Mouse (Mus musculus) liver, embryonic 12.5 days (tissue): ENCODE measurements at regions not wholly inside any gene's neighbourhood (a gene's known extent, or its start where the extent isn't known, plus 50 kb on each side); places are given as distances from the start of the nearest gene placed in this dataset.

Experiments used
- ATAC-seq: fragments of 200-750 bp; cut with Nextera tagmentation; 2 replicates; pipeline ENCODE4 v1.8.0; 2017; ENCODE audit warnings: moderate number of reproducible peaks, mild to moderate bottlenecking, moderate library complexity
- H3K27ac ChIP-seq: fragments of 300-500 bp; sonication (generic); 2 replicates; pipeline ENCODE4 v1.5.1; 2016; ENCODE audit warnings: mild to moderate bottlenecking
- H3K27me3 ChIP-seq: fragments of 300-500 bp; sonication (generic); replicated peaks from 2 replicates; pipeline ENCODE4 v1.6.1; 2016; ENCODE audit warnings: mild to moderate bottlenecking, moderate library complexity
- H3K36me3 ChIP-seq: fragments of 300-500 bp; sonication (generic); 2 replicates; pipeline ENCODE4 v1.6.1; 2016; ENCODE audit warnings: mild to moderate bottlenecking, moderate library complexity
- H3K4me1 ChIP-seq: fragments of 300-500 bp; sonication (generic); 2 replicates; pipeline ENCODE4 v1.6.1; 2016
- H3K4me2 ChIP-seq: fragments of 300-500 bp; sonication (generic); 2 replicates; pipeline ENCODE4 v1.6.1; 2016; ENCODE audit warnings: mild to moderate bottlenecking, moderate library complexity
- H3K4me3 ChIP-seq: fragments of 300-500 bp; sonication (generic); 2 replicates; pipeline ENCODE4 v1.5.1; 2016; ENCODE audit warnings: mild to moderate bottlenecking, moderate library complexity
- H3K9ac ChIP-seq: fragments of 300-500 bp; sonication (generic); 2 replicates; pipeline ENCODE4 v1.6.1; 2016; ENCODE audit warnings: mild to moderate bottlenecking, moderate library complexity
- H3K9me3 ChIP-seq: fragments of 300-500 bp; sonication (generic); replicated peaks from 2 replicates; pipeline ENCODE4 v1.6.1; 2016; ENCODE audit warnings: mild to moderate bottlenecking, moderate library complexity
- WGBS: fragments of 180-500 bp; shearing (Covaris S2); methylation state at CpG from one replicate; pipeline ENCODE4 v1.1.7; 2016; ENCODE audit not compliant: insufficient replicate concordance; 5-methylcytosine and 5-hydroxymethylcytosine counted together

- ATAC-seq, result no peak
- Histone ChIP-seq H3K27ac (no peak overlapping the region), H3K4me1 (no peaks in the 10 kb centered on the region), H3K9ac (no peak overlapping the region), H3K27me3 (no peaks in the 10 kb centered on the region), H3K4me2 (no peak overlapping the region), H3K4me3 (no peak overlapping the region), H3K36me3 (no peaks in the 10 kb centered on the region), H3K9me3 (no peaks in the 10 kb centered on the region)
- 61% methylated on average over 5 of the region's 5 CpGs for WGBS
Observed at GRCm38 (mm10) chr16:42591530-42591929, 251.1 kb upstream of the Gap43 start.

- H3K27me3 ChIP-seq, result no peaks in the 10 kb centered on the region
- no peaks in the 10 kb centered on the region for H3K4me1 ChIP-seq
- H3K9ac ChIP-seq, result no peak overlapping the region
- H3K36me3 ChIP-seq, result no peaks in the 10 kb centered on the region
- H3K27ac ChIP-seq, result no peak overlapping the region
- H3K4me3 ChIP-seq, result no peak overlapping the region
- ATAC-seq, result no peak
- no peak overlapping the region for H3K4me2 ChIP-seq
- no peaks in the 10 kb centered on the region for H3K9me3 ChIP-seq
Observed at GRCm38 (mm10) chr16:42586196-42586595, 245.7 kb upstream of the Gap43 start.

GRCm38 (mm10) chr16:42575517-42575946 is 235.1 kb upstream of the Gap43 start:
- 11% methylated on average over 7 of the region's 7 CpGs for WGBS
- Histone ChIP-seq H3K36me3 (no peaks in the 10 kb centered on the region), H3K4me2 (no peak overlapping the region), H3K9ac (no peak overlapping the region), H3K9me3 (no peaks in the 10 kb centered on the region), H3K27me3 (no peaks in the 10 kb centered on the region), H3K4me3 (no peak overlapping the region), H3K4me1 (no peaks in the 10 kb centered on the region), H3K27ac (no peak overlapping the region)
- no peak for ATAC-seq

- H3K27me3 ChIP-seq, result no peaks in the 10 kb centered on the region
- H3K4me3 ChIP-seq, result no peak overlapping the region
- no peak for ATAC-seq
- no peaks in the 10 kb centered on the region for H3K4me1 ChIP-seq
- H3K4me2 ChIP-seq, result no peak overlapping the region
- no peak overlapping the region for H3K9ac ChIP-seq
- WGBS, result 30% methylated on average over 1 of the region's 1 CpGs
- no peaks in the 10 kb centered on the region for H3K36me3 ChIP-seq
- H3K9me3 ChIP-seq, result no peaks in the 10 kb centered on the region
- H3K27ac ChIP-seq, result no peak overlapping the region
Observed at GRCm38 (mm10) chr16:42574978-42575377, 234.5 kb upstream of the Gap43 start.

GRCm38 (mm10) chr16:42570246-42570996 is 230.0 kb upstream of the Gap43 start:
- H3K36me3 ChIP-seq, result no peaks in the 10 kb centered on the region

GRCm38 (mm10) chr16:42569335-42569734 is 228.9 kb upstream of the Gap43 start:
- Histone ChIP-seq H3K9ac (no peak overlapping the region), H3K4me2 (no peak overlapping the region), H3K36me3 (no peaks in the 10 kb centered on the region), H3K9me3 (no peaks in the 10 kb centered on the region), H3K4me3 (no peak overlapping the region), H3K27ac (no peak overlapping the region), H3K4me1 (no peaks in the 10 kb centered on the region), H3K27me3 (no peaks in the 10 kb centered on the region)
- ATAC-seq, result no peak
- WGBS, result 60% methylated on average over 2 of the region's 2 CpGs

More at GRCm38 (mm10) chr16:42570246-42570996, 230.0 kb upstream of the Gap43 start:
- WGBS, result 61% methylated on average over 6 of the region's 6 CpGs
- Histone ChIP-seq H3K4me3 (no peak overlapping the region), H3K9me3 (no peaks in the 10 kb centered on the region), H3K9ac (no peak overlapping the region), H3K4me2 (no peak overlapping the region), H3K27me3 (no peaks in the 10 kb centered on the region), H3K4me1 (no peaks in the 10 kb centered on the region), H3K27ac (no peak overlapping the region)
- no peak for ATAC-seq

- Histone ChIP-seq H3K4me1 (no peaks in the 10 kb centered on the region), H3K9ac (no peak overlapping the region), H3K4me3 (no peak overlapping the region), H3K27ac (no peak overlapping the region), H3K4me2 (no peak overlapping the region), H3K9me3 (no peaks in the 10 kb centered on the region), H3K27me3 (no peaks in the 10 kb centered on the region), H3K36me3 (no peaks in the 10 kb centered on the region)
- 30% methylated on average over 1 of the region's 1 CpGs for WGBS
- no peak for ATAC-seq
Observed at GRCm38 (mm10) chr16:42549591-42549990, 209.1 kb upstream of the Gap43 start.

GRCm38 (mm10) chr16:42546229-42547163 is 206.0 kb upstream of the Gap43 start:
- Histone ChIP-seq H3K9me3 (no peaks in the 10 kb centered on the region), H3K9ac (no peak overlapping the region), H3K36me3 (no peaks in the 10 kb centered on the region), H3K4me2 (no peak overlapping the region), H3K27me3 (no peaks in the 10 kb centered on the region), H3K4me3 (no peak overlapping the region), H3K4me1 (no peaks in the 10 kb centered on the region), H3K27ac (no peak overlapping the region)
- no peak for ATAC-seq
- 60% methylated on average over 14 of the region's 14 CpGs for WGBS

GRCm38 (mm10) chr16:42517321-42517720 is 176.9 kb upstream of the Gap43 start:
- Histone ChIP-seq H3K9ac (no peak overlapping the region), H3K4me1 (no peaks in the 10 kb centered on the region), H3K9me3 (no peaks in the 10 kb centered on the region), H3K27me3 (no peaks in the 10 kb centered on the region), H3K4me2 (no peak overlapping the region), H3K27ac (no peak overlapping the region), H3K4me3 (no peak overlapping the region), H3K36me3 (no peaks in the 10 kb centered on the region)
- 52% methylated on average over 4 of the region's 4 CpGs for WGBS
- ATAC-seq, result no peak

- Histone ChIP-seq H3K4me3 (no peak overlapping the region), H3K9me3 (no peaks in the 10 kb centered on the region), H3K36me3 (no peaks in the 10 kb centered on the region), H3K4me2 (no peak overlapping the region), H3K27me3 (no peaks in the 10 kb centered on the region), H3K4me1 (no peaks in the 10 kb centered on the region), H3K27ac (no peak overlapping the region), H3K9ac (no peak overlapping the region)
- WGBS, result 58% methylated on average over 3 of the region's 3 CpGs
- ATAC-seq, result no peak
Observed at GRCm38 (mm10) chr16:42515929-42516328, 175.5 kb upstream of the Gap43 start.

- ATAC-seq, result no peak
- no peak overlapping the region for H3K27ac ChIP-seq
- H3K4me3 ChIP-seq, result no peak overlapping the region
- no peaks in the 10 kb centered on the region for H3K36me3 ChIP-seq
- no peaks in the 10 kb centered on the region for H3K4me1 ChIP-seq
- H3K9me3 ChIP-seq, result no peaks in the 10 kb centered on the region
- H3K27me3 ChIP-seq, result no peaks in the 10 kb centered on the region
- H3K9ac ChIP-seq, result no peak overlapping the region
- 72% methylated on average over 9 of the region's 9 CpGs for WGBS
- no peak overlapping the region for H3K4me2 ChIP-seq
Observed at GRCm38 (mm10) chr16:42505107-42505506, 164.7 kb upstream of the Gap43 start.

- Histone ChIP-seq H3K4me1 (no peaks in the 10 kb centered on the region), H3K27ac (no peak overlapping the region), H3K4me2 (no peak overlapping the region), H3K9ac (no peak overlapping the region), H3K36me3 (no peaks in the 10 kb centered on the region), H3K9me3 (no peaks in the 10 kb centered on the region), H3K4me3 (no peak overlapping the region), H3K27me3 (no peaks in the 10 kb centered on the region)
- no peak for ATAC-seq
- WGBS, result 66% methylated on average over 2 of the region's 2 CpGs
Observed at GRCm38 (mm10) chr16:42501713-42502112, 161.3 kb upstream of the Gap43 start.
